Mouse (Mus musculus) cortical plate, adult 2 months (tissue): ENCODE measurements around the gene Rxfp4. TPM values are rescaled to one million over a fixed set of nuclear protein-coding genes. Genes with fewer than 3 reads are reported as not detected.

Experiments used
- H3K27ac ChIP-seq: fragments of 200-500 bp; 2 replicates; pipeline ENCODE4 v1.5.1; 2012; ENCODE audit warnings: low read length, control low read depth, inconsistent platforms; ENCODE audit not compliant: insufficient read depth
- H3K4me1 ChIP-seq: fragments of 200-500 bp; 2 replicates; pipeline ENCODE4 v1.6.1; 2011; ENCODE audit warnings: low read length; ENCODE audit not compliant: control insufficient read depth, insufficient read depth
- H3K4me3 ChIP-seq: fragments of 200-500 bp; 2 replicates; pipeline ENCODE4 v1.5.1; 2011; ENCODE audit warnings: mild to moderate bottlenecking, low read length, control low read depth; ENCODE audit not compliant: insufficient read depth
- CTCF ChIP-seq: fragments of 200-500 bp; IDR thresholded peaks from 2 replicates; pipeline ENCODE4 v1.5.1; 2011; ENCODE audit warnings: mild to moderate bottlenecking, control low read depth, low read length; ENCODE audit not compliant: insufficient read depth; ENCODE audit errors: extremely low read depth
- POLR2A ChIP-seq: fragments of 200-500 bp; IDR thresholded peaks from 2 replicates; pipeline ENCODE4 v1.6.1; 2011; ENCODE audit warnings: mild to moderate bottlenecking, low read length, control low read depth; ENCODE audit not compliant: insufficient read depth; ENCODE audit errors: extremely low read depth
- polyA plus RNA-seq: library from polyadenylated mRNA; depleted of rRNA; stranded (reverse); fragments of >200 nt; gene quantifications from 2 replicates; pipeline ENCODE4 v1.2.3, GENCODE M21; 2012

Gene Rxfp4
- polyA plus RNA-seq, 1 experiment = not detected

DNA sequence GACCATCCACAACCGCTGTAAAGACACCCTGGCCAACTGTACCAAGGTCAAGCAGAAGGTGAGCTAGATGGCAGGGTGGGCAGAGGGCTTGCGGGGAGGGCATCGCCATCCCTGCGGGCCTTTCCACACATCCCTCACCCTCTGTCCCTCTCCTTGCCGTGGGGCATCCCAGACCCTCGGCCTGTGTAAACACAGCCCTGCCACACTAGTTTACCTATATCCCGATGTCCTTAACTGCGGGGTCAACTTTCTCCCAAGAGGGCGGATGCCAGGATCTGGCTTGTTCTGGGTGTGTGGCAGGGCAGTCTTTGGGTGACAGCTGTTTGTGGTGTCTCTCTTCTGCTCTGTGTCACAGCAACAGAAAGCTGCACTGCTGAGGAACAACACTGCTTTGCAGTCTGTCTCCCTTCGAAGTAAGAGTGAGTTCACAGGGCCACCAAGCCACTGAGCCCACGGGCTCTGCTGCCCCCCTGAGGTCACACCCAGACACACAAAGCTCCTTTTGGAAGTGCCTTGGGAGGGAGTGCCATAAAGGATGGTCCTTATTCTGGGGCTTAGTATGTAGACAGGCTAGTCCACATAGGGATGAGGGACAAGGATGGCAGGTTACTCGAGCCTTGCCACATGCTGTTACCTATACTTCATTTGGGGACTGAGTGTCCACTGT lies 20.9 kb downstream of the Rxfp4 start:
- Histone ChIP-seq H3K4me1 (peaks cover 11% of the 10 kb centered on the region), H3K27ac (no peak overlapping the region), H3K4me3 (peak overlapping the region; percentile 85)
- peak; percentile 65 for TF ChIP-seq CTCF
- no peak; the same call in 1 of the 2 replicates for TF ChIP-seq POLR2A

DNA sequence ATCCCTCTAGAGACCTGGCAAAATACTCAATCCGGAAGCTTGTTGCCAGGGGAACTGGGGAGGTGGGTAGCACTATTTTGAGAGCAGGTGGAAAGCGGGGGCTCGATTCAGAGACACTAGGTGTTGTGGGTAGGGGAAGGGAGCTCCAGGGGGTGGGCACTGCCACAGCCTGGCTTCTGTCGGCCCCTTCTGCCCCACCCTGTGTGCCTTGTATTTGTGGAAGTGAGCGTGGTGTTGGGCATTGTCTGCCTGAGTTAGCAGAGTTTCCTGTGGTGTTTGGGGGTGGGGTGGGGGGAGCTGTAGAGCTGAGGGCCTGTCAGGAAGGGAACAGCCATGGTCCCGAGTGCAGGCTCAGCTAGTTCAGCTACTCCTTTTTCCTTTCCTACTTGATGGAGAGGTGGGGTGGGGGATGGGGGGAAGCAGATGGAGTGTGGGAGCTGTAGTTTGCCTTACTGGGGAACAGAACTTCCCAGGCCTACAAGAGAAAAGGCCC lies 22.0 kb downstream of the Rxfp4 start:
- Histone ChIP-seq H3K4me1 (peaks cover 13% of the 10 kb centered on the region), H3K4me3 (peak overlapping the region; percentile 85), H3K27ac (peak overlapping the region; percentile 56; the same call in 1 of the 2 replicates)
- TF ChIP-seq POLR2A (peak; percentile 56; the same call in 1 of the 2 replicates), CTCF (no peak)

DNA sequence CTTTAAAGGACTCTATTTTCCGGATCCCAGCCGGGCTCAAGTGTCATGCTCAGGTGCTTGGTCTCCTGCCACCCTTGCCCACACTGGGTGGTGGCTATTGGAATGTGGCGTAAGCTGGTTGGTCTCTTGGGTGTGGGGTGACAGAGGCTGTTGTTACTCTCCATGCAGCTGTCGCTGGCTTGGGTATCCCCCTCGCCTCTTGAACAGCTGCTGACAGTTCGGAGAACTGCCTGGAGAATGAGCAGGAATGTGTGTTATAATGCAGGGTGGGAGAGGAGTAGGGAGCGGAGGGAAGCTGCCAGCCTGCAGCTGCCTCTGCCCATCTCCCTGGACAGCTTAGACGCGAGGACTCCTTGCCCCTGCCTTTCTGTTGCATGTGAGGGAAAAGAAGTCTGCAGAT lies 22.9 kb downstream of the Rxfp4 start:
- peak overlapping the region; percentile 96 for H3K27ac ChIP-seq
- TF ChIP-seq CTCF = no peak
- TF ChIP-seq POLR2A = peak; percentile 39; the same call in 1 of the 2 replicates
- H3K4me1 ChIP-seq = peaks cover 15% of the 10 kb centered on the region
- H3K4me3 ChIP-seq = peak overlapping the region; percentile 85

DNA sequence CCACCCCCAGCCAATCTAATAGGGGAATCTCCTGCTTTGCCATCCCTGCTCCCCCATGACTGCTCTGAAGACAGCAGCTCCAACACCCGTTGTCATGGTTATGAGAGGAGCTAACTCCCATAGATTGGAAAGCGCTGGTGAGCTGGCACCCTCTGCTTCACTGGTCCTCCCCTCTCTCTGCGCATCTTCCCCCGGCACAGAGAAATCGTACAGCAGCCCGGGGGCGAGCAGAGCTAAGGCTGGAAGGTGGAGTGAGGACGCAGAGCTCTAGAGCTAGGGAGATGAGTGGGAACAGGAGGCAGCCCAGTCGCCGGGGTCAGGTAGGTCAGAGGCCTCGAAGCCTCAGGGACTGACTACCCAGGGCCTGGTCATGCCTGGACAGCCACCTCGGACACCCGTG lies 23.7 kb downstream of the Rxfp4 start:
- H3K4me1 ChIP-seq = peaks cover 19% of the 10 kb centered on the region
- H3K27ac ChIP-seq = peak overlapping the region; percentile 96
- TF ChIP-seq CTCF = no peak
- TF ChIP-seq POLR2A = peak; percentile 83
- peak overlapping the region; percentile 85 for H3K4me3 ChIP-seq

DNA sequence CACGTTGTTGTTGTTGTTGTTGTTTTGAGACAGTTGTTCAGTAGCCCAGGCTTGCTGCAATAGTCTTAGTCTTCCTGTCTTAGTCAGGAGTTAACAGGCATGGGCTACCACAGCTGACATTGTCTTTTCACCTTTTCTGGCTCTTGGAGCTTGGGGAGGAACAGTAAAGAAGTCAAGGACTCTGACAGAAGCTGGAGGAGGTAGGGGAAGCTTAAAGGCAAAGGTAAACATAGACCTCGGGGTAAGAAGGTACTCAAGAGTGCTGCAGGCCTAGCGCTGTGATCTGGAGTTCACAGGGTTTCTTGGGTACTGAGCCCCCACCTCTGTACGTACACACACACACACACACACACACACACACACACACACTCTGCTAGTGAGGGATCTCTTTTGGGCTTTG lies 24.2 kb downstream of the Rxfp4 start:
- TF ChIP-seq CTCF (no peak), POLR2A (no peak)
- Histone ChIP-seq H3K4me3 (peak overlapping the region; percentile 85; the same call in 1 of the 2 replicates), H3K27ac (peak overlapping the region; percentile 84), H3K4me1 (peaks cover 23% of the 10 kb centered on the region)

DNA sequence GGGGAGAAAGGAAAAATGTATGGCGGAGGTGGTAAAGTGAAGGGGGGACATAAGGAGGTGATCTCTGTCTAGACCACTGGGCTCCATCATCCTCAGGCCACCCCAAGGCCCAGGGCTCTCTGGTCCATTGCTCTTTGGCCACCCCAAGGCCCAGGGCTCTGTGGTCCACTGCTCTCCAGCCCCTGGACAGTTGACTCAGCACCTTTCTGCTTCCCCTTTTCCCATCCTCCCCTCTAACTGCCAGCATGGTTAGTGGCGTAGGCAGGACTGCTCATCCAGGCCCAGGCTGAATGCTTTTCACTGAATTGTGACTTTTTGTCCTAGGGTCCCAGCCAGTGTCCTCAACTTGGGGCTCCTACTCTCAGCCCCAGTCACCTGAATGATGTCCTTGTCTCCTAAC lies 25.4 kb downstream of the Rxfp4 start:
- H3K4me1 ChIP-seq = peaks cover 23% of the 10 kb centered on the region
- no peak overlapping the region for H3K4me3 ChIP-seq
- peak overlapping the region; percentile 42 for H3K27ac ChIP-seq
- TF ChIP-seq CTCF = no peak

DNA sequence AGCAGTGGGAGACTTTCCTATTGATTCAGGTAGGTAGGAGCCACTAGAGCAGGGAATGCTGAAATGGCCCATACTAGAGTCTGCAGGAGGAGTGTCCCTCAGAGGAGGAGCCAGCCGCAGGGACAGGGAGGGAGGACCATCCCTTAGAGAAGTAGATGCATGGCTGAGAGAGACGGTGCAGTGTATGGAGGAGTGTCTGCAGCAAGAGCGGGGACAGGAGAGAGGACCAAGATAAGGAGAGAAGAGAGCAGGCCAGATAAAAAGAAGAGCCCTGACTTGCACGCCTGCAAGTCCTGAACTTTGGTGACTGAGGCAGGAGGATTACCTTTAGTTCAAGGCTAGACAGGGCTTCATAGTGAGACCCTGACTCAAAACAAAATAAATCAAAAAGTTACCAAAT lies 25.8 kb downstream of the Rxfp4 start:
- TF ChIP-seq POLR2A (0 out of 2 replicates have a peak, but pooled peaks have one; percentile 40), CTCF (no peak)
- Histone ChIP-seq H3K27ac (peak overlapping the region; percentile 81), H3K4me1 (peaks cover 23% of the 10 kb centered on the region), H3K4me3 (no peak overlapping the region)

DNA sequence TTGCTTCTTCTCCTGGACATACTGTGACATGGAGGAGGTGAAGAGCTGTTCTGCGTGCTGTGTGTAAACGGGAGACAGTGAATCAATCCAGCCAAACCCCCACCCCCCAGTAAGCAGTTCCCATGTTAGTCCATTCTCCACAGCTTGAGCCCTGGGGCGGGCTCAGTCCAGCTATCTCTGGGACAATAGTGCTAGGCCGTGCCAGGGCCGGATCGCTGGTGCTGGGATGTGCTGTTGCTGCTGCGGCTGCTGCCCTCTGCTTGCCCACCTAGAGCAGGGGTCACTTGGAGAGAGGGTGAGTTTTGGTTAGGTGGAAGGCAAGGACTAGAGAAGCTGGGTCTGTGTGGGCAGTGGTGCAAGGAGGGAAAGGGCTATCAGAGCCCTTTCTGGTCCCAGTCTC lies 26.6 kb downstream of the Rxfp4 start:
- H3K4me3 ChIP-seq = peak overlapping the region; percentile 4; the same call in 1 of the 2 replicates
- TF ChIP-seq POLR2A (no peak), CTCF (no peak)
- peak overlapping the region; percentile 81 for H3K27ac ChIP-seq
- H3K4me1 ChIP-seq = peaks cover 21% of the 10 kb centered on the region

DNA sequence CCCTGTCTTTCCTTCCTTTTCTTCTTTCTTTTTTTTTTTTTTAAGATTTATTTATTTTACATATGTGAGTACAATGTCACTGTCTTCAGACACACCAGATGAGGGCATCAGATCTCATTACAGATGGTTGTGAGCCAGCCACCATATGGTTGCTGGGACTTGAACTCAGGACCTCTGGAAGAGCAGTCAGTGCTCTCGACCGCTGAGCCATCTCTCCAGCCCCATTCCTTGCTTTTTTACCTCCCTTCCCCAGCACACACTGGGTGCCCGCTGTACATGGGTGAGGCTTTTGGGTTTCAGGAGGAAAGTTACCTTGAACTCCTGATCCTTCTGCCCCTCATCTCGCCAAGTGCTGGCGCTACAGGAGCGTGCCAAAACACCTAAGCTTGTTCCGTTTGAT lies 27.4 kb downstream of the Rxfp4 start:
- H3K27ac ChIP-seq = peak overlapping the region; percentile 81
- no peak overlapping the region for H3K4me3 ChIP-seq
- TF ChIP-seq CTCF = no peak
- no peak for TF ChIP-seq POLR2A
- H3K4me1 ChIP-seq = peaks cover 21% of the 10 kb centered on the region

DNA sequence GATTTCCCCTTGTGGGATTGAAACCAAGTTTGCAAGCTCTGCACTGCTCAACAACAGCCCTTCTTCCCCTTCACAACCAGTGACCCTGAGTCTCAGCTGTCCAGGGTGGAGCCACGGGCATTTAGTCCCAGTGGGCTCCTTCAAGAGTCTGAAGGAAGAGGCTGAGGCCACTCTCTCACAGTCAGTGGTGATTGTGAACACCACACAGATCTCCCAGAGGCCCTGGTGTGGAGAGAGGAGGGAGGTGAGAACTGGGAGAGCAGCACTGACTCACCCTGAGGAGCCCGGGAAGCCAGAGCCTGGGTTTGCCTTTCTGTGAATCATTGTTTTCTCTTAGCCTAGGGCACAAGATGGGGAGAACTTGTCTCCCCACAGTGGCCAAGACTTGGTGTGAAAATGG lies 28.0 kb downstream of the Rxfp4 start:
- peaks cover 21% of the 10 kb centered on the region for H3K4me1 ChIP-seq
- TF ChIP-seq POLR2A = no peak
- TF ChIP-seq CTCF = no peak
- no peak overlapping the region for H3K4me3 ChIP-seq
- peak overlapping the region; percentile 94 for H3K27ac ChIP-seq
